Mouse (Mus musculus): ENCODE results near the gene Vmn1r170. TPM values are rescaled to one million over a fixed set of nuclear protein-coding genes. Genes with fewer than 3 reads are reported as not detected.
"Not testable (repeated sequence)": the region's sequence is repeated elsewhere in the genome, so short reads cannot be mapped to it uniquely, and the experiment has no call there.

The Vmn1r170 gene
- polyA plus RNA-seq (2015; fragmentation: Nextera tagmentation; extraction: Ambion mirVana) = not detected in 2 replicates

DNA sequence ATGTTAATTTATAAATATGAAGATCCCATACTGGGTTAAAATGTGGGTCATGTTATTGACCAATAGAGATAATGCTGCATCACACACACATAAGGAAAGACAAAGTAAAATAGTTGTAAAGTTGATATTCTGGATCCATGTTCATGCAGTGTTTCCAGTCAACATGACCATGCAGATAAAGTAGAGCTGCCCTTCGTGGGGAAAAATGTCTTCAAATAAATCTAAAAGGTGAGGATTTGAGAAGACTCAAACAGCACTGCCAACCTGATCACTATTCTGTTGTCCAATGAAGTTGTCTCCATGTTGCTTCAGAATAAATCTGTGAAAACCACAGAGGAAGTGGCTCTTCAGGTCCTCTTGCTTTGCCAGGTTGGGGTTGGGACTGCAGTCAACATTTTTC, at the start of gene Vmn1r170:
TSS of gene Vmn1r170 (plus strand) at position 301 of the 400 bp plus-strand sequence.
- 33% methylated on average over 1 of the region's 1 CpGs for WGBS

DNA sequence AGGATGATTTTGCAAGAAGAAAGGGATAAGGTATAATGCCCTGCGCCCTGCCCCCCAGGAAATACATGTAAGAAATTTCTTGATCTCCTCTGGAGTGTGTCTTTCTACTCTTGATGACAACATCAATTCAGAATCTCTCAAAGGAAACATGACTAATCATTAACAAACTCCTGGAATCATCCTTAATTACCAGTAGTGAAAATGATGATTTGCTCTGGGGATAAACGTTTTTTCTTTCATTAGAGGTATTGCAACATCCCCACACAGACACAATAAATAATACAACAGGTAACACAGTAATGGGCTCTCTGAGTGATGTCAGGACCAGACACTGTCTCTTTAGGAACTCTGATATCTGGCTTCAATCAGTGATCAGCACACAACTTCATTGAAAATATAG, 30.7 kb upstream of the Vmn1r170 start, which contains the start of gene Vmn1r169:
TSS of gene Vmn1r169 (plus strand) at position 301 of the 400 bp plus-strand sequence.
- 73% methylated on average over 1 of the region's 2 CpGs for WGBS
- peaks cover 24% of the 10 kb centered on the region for H3K9me3 ChIP-seq
- not testable (repeated sequence) for ATAC-seq (ENCODE audit: low FRiP score); H3K4me2 ChIP-seq; H3K4me3 ChIP-seq; H3K4me1 ChIP-seq (replicated peaks); H3K9ac ChIP-seq; H3K27me3 ChIP-seq; H3K36me3 ChIP-seq; H3K27ac ChIP-seq

More for the DNA sequence above, at the start of gene Vmn1r170:
- H3K9ac ChIP-seq; H3K36me3 ChIP-seq; H3K27me3 ChIP-seq; H3K4me3 ChIP-seq; H3K4me1 ChIP-seq (replicated peaks); ATAC-seq (ENCODE audit: low FRiP score); H3K4me2 ChIP-seq; H3K27ac ChIP-seq: not testable (repeated sequence)
- peaks cover 12% of the 10 kb centered on the region; the same call in 1 of the 2 replicates for H3K9me3 ChIP-seq

DNA sequence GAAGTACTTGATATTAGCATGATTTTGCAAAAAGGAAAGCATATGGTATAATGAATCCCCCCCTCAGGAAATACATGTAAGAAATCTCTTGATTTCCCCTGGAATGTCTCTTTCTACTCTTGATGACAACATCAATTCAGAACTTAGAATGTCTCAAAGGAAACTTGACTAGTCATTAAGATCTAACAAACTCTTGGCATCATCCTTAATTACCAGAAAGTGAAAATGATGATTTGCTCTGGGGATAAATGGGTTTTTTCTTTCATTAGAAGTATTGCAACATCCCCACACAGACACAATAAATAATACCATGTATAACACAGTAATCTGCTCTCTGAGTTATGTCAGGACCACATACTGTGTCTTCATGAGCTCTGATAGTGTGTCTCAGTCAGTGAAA, 24.4 kb downstream of the Vmn1r170 start, which contains the start of gene Vmn1r171:
TSS of gene Vmn1r171 (plus strand) at position 301 of the 400 bp plus-strand sequence.
- Histone ChIP-seq H3K27ac (no peak within 1 kb of the TSS), H3K9ac (no peak within 1 kb of the TSS)

More for the DNA sequence above, 24.4 kb downstream of the Vmn1r170 start, which contains the start of gene Vmn1r171:
- Histone ChIP-seq H3K4me1 (replicated peaks) (no peaks in the 10 kb centered on the region), H3K27me3 (no peaks in the 10 kb centered on the region), H3K4me2 (no peak within 1 kb of the TSS), H3K36me3 (no peaks in the 10 kb centered on the region), H3K4me3 (no peak within 1 kb of the TSS), H3K9me3 (peaks cover 22% of the 10 kb centered on the region)
- no peak for ATAC-seq (ENCODE audit: low FRiP score)

Other genes starting within 250 kb of the Vmn1r170 start
- not detected in 2 replicates for gene Nlrp5, start 220.3 kb upstream of the Vmn1r170 start, polyA plus RNA-seq (2015; fragmentation: Nextera tagmentation; extraction: Ambion mirVana)
- not detected in 2 replicates for gene Vmn1r167, start 99.0 kb upstream of the Vmn1r170 start, polyA plus RNA-seq (2015; fragmentation: Nextera tagmentation; extraction: Ambion mirVana)
- gene Vmn1r168, start 66.4 kb upstream of the Vmn1r170 start, polyA plus RNA-seq (2015; fragmentation: Nextera tagmentation; extraction: Ambion mirVana) = not detected in 2 replicates
- gene Vmn1r169, start 30.6 kb upstream of the Vmn1r170 start, polyA plus RNA-seq (2015; fragmentation: Nextera tagmentation; extraction: Ambion mirVana) = not detected in 2 replicates
- gene Vmn1r171, start 24.5 kb downstream of the Vmn1r170 start, polyA plus RNA-seq (2015; fragmentation: Nextera tagmentation; extraction: Ambion mirVana) = not detected in 2 replicates
- gene Vmn1r172, start 52.1 kb downstream of the Vmn1r170 start, polyA plus RNA-seq (2015; fragmentation: Nextera tagmentation; extraction: Ambion mirVana) = not detected in 2 replicates
- not detected in 2 replicates for gene Vmn1r173, start 94.5 kb downstream of the Vmn1r170 start, polyA plus RNA-seq (2015; fragmentation: Nextera tagmentation; extraction: Ambion mirVana)
- gene Vmn1r174, start 146.1 kb downstream of the Vmn1r170 start, polyA plus RNA-seq (2015; fragmentation: Nextera tagmentation; extraction: Ambion mirVana) = not detected in 2 replicates
- not detected in 2 replicates for gene Vmn1r175, start 204.5 kb downstream of the Vmn1r170 start, polyA plus RNA-seq (2015; fragmentation: Nextera tagmentation; extraction: Ambion mirVana)
- gene Vmn1r176, start 231.2 kb downstream of the Vmn1r170 start, polyA plus RNA-seq (2015; fragmentation: Nextera tagmentation; extraction: Ambion mirVana) = not detected in 2 replicates

Data from hindbrain, embryonic 13.5 days (tissue).